Mouse (Mus musculus) thymus, postnatal 0 days (tissue): ENCODE measurements around the gene Mvk. TPM values are rescaled to one million over a fixed set of nuclear protein-coding genes. Genes with fewer than 3 reads are reported as not detected.

Experiments
- DNase-seq: peaks from one replicate; pipeline ENCODE4 v3.0.0-alpha.2; 2015; ENCODE audit warnings: low spot score
- polyA plus RNA-seq: library from polyadenylated mRNA; unstranded; fragments of >200 nt; fragmentation: Nextera tagmentation; extraction: Ambion mirVana; gene quantifications from 2 replicates; pipeline ENCODE4 v1.2.1, GENCODE M21; 2015

Mvk gene
- polyA plus RNA-seq: 23.0 and 23.6 TPM in 2 replicates

DNA sequence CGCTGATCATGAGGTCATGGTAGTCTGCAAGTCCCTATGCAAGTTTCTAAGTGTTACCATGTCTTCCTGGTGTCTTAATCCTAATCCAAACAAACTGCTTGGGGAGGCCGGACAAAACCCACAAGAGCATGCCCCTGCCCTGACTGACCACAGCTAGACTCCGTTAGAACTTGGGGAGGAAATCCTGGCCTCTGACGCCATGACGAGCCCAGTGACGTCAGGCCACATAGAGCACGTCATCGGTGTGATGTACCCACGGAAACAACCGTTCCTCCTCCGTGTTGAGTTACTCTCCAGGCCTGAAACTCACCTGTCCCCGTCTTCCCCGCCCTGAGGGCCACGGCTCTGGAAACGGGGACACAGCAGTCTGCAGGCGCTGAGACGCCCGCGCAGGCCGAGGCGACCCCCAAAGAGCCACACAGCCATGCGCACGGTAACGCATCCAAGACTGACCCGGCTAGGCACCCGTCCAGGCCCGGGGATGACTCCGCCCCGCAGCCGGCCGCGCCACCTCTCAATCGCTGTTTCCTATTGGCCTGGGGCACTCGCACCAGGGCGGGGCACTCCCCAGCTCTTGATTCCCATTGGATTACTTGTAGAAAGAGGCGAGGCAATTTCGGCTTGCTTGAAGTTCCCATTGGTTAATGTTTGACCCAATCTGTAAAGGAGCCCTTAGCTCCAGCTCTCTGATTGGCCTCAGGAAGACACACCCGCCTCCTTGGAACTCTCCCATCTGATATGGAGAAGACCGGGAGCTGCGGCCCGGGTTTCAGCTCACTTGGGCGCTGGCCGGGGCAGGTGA lies at the start of gene Mvk, which contains the start of gene Mmab:
Gene Mvk (plus strand): TSS at position 704 of the 802 bp plus-strand sequence.
Gene Mmab (minus strand): TSS at position 495 of the 802 bp plus-strand sequence.
- DNase-seq: peak; percentile 97

DNA sequence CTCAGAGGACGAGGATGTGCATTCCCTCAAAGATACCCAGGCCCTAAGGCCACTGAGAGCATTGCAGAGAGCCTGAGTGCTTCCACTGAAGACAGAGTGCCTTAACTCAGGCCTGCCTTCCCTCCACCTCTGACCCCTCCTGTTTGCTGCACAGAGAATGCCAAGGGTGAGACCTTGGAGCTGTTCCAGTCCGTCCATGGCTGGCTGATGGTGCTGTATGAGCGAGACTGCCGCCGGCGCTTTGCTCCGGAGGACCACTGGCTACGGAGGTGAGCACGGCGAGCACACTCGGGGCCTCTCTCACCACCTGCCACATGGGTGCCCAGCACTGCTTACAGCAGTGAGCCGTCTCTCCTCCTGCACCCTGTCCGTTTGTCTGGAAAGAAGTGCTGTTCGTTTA lies 37.5 kb upstream of the Mvk start:
- DNase-seq: no peak

DNA sequence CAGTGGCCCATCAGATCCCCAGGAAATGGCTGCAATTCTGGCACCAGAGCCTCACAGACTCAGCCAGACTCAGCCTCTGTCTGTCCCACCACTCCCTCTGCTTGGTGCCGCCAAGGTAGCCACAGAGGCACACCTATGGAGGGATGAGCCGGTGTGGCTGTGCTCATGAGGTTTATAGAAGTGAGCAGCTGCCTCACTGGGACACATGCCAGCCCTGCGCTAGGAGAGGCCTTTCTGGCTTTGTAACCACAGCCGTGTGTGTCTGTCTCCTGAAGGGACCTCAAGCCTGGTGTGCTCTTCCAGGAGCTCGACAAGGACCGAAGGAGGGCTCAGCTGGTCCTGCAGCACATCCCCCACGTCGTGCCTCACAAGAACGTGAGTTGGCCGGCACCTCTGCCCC lies 36.8 kb upstream of the Mvk start:
- DNase-seq: no peak

DNA sequence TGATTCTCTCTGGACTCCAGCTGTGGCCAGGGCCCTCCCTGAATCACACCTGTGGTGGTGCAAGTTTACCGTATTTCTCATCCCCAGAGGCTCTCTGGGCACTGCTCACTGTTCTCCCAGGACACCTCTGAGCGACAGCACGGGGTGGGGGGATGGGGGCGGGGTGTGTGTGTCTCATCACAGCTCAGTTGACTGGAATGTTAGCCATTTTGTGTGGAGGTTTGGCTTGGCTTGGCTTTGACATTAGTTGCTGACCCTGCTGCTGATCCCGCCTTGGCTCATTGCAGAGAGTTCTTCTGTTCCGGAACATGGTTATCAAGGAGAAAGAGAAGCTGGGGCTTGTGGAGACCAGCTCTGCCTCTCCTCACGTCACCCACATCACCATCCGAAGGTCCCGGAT lies 36.3 kb upstream of the Mvk start:
- DNase-seq: no peak

DNA sequence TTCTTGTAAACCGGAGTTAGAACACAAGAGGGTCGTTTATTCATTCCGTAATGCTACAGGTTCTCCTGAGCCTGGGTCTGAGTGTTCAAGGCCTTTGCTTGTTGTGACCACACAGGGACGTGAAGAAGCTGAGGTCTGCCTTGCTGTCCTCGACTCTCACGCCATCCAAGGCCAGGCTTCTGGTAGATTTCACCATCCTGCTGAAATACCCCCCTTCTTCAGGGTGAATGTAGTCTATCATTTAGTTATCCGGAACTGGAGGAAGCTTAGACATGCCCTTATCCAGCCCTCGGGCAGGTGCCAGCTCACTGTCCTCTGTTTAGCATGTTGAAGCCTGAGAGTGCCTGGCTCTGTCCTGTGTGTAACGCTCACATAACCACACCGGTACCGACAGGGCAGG lies 35.2 kb upstream of the Mvk start:
- no peak for DNase-seq

DNA sequence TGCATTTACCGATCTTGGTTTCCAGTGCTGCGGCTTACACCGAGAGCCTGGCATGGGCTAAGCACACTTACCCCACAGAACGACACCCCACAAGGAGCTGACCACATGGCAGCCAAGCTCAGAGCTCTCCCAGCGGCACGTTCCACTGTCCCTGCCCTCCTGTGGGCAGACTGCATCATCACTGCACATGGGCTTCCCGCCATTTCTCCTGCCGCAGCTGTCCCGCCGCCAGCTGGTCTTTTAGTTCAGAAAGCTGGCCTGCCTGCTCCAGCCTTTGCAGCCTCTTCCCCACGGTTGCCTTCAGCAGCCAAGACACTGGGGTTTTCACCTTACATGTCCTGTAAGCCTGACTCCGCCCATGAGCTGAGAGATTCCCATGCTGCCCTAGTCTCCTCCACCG lies 33.6 kb upstream of the Mvk start:
- no peak for DNase-seq

DNA sequence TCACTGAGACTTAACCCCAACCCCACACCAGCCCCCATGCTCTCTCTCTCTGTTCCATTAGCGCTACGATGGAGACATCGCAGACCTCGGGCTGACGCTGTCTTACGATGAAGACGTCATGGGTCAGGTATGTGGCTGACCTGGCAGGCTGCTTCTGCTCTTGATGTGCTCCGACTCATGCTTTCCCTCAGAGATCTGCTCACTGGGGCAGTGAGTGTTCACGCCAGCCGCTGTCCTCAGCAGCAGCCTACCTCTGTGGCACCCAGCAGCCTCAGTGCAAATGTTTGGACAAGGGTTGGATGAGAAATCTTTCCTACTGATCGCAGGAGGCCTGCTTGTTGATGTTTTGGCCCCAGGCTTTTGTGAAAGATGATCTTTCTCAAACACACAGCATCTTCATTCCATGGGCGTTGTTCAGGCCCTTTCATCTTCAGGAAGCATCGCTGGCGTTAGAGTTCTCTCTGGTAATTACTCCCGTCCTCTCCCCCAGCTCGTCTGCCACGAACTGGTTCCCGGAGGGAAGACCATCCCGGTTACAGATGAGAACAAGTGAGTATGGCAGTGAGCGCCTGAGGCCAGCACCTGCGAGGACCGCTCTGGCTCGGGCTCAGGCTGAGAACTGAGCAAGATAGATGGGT lies 31.6 kb upstream of the Mvk start:
- DNase-seq: no peak

DNA sequence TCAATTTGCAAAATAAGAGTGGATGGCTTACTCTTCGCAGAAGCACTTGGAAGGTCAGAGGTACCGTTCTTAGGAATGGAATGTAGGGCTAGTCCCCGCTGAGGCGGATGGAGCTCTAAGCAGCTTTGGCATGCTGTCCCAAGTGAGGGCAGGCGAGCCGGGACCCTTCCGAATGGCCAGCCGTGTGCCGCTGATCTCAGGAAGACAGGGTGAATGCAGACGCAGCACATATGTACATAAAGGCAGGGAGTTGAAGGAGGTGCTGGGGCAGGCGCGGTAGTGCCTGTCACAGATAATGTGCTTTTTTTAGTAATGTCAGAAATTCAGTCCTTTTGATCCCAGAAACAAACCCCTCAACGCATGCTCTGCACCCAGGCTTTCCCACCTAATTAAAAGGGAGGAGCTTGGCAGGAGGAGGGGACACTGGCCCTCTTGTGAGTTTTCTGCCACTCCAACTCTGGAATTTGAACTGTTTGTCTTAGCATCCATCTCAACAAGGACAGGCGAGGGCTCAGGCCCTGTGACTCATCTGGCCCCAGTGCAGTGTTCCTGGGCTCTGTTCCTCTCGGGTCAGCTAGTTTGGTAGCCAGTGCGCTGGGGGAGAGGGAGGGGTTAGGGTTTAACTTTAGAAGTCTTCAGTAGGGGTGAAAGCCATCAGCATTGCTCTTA lies 30.9 kb upstream of the Mvk start:
- DNase-seq: no peak

DNA sequence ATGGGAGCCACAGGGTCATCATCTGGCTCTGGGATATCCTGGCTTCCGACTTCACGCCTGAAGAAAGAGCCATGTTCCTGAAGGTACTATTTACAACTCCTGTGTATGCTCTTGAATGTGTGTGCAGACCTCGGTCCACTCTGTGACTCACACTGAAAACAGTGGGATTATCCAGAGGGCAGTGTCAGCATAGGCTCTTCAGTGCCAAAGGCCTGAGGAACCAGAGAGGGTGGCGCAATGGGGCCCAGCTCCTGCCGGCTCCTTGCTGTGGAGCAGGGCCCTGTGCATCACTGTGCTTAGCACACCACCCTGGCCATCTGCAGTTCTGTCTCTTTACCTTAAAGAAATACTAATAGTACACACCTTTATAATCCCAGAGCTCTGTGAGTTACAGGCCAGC lies 28.5 kb upstream of the Mvk start:
- DNase-seq: no peak

DNA sequence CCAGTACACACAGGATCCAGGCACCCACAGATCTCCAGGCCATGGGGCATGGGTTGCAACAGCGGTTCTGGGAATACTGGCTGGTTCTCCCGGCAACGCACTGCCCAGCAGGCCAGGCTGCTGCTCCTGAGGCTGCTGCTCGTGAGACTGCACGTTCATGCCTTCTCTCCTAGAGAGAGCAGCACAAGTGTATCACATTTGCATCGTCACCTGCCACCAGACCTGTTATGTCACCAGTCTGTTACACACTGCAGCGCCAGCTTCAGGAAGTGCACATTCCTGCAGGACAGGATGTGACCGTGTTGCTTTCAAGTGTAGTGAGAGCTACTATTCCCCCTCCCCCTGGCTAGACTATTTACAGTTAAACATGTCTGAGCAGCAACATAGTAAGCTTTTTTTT lies 27.2 kb upstream of the Mvk start:
- no peak for DNase-seq

DNA sequence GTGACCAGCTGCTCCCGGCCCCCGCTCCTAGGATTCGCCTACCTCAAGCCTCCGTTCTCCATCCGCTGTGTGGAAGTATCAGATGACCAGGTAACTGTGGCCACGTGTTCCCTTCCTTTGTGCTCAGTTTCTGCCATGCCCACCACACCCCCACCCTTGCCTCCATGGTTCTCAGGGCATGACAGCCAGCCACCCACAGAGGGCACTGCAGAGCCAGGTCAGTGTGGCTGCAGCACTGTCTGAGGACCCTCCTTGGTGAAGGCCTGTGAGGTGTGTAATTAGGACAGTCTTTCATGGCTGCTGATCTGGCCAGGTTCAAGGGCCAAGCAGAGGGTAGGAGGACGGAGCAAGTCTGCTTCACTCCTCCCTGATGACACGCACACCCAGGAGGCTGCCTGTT lies 25.5 kb upstream of the Mvk start:
- DNase-seq: no peak

DNA sequence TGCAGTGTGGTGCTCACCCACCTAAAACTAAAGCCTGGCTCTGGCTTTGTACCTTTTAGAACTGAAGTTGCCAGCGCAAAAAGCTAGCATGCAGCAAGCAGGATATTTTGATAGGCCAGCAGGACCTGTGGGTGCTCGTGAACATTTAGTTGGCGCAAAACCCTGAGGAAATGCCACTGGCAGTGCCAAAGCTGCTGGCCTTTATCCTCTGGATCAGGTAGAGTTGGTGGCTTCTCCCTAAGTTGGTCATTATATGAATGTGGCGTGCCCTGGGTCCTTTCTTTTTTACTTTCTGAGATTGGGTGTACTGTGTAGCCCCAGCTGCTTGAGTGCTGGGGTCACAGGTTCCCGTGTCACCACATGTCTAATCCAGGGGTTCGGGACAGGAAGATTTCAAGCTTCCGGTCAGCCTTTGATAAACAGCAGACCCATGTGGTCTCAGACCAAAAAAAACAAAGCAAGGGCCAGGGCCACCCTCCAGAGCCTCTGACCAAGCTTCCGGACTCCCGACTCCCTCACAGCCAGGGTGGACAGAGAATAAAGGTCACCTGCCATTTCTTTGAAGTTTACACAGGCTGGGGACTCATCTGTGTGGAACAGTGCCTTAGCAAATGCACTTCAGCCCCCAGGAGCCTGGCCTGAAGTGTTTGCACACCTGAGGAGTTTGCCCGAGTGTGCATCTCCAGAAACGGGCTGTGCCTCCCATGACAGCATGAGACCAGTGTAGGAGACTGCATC lies 22.3 kb upstream of the Mvk start:
- DNase-seq: no peak

DNA sequence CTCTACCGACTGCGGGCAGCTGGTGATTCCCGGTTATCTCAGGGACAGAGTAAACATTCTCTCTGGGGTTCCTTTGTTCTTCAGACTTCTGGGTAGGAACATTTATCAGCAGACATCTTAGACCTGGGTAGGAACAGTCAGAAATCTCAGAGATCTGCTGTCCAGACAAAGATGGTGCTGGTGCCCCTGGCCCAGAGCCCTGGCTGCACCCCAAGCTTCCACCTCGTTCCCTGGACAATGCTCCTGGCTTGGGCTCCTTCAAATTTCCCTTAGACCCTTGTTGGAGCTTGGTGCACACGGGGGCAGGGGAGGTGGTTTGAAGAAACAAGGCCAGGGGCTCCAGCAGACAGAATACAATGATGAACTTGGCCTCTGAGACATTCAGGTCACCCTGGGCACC lies 21.5 kb upstream of the Mvk start:
- no peak for DNase-seq

DNA sequence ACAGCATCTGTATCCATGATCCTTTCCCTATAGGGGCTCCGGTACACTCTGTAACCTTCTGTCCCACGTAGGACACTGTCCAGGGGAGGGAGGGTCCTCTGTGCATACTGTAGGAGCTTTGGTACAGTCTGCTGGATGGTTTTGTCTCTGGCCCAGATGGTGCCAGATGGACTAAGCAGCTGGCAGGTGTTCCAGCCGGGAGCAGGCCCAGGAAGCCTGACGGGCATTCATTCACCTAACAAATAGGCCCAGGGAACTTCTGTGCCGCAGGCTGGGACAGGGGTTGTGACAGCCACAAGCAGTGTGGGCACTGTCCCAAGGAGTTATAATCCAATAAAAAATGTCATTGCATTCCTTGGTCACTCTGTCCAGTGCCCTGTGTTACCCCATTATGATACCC lies 20.1 kb upstream of the Mvk start:
- DNase-seq: no peak

DNA sequence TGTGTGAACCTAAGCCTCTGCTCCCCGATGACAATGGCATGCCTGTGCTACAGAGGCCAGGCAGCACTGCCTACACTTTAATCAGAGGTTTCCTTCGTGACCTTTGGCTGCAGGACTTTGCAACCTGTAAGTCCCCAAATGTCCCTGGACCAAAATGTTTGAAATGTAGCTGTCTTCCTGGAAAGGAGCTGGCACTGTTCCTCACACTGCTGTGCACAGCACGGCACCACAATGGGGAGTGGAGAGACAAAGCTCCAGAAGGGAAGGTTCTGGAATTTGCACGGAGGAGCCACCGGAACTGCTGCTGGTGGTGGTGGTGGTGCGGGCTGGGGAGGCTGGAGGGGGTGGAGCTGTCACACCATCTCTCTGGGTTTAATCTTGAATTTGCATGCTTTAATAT lies 17.3 kb upstream of the Mvk start:
- DNase-seq: no peak

DNA sequence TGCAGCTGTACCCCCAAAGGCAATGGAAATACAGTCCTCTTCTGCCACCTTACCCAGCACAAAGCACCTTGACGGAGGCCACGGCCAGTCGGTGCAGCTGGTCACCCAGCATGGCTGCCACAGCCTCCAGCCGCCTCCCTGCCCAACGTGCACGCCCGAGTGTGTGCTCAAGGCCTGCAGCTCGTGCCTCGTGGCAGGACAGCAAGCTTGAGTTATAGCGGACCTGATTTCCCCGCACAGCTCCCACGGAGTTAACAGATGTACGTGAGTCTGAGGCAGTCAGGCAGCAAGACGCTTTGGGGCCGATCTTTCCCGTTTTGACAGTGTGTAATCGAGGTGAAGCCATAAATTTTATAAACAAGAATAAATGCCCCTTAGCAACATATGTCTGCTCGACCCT lies 15.4 kb upstream of the Mvk start:
- no peak for DNase-seq

DNA sequence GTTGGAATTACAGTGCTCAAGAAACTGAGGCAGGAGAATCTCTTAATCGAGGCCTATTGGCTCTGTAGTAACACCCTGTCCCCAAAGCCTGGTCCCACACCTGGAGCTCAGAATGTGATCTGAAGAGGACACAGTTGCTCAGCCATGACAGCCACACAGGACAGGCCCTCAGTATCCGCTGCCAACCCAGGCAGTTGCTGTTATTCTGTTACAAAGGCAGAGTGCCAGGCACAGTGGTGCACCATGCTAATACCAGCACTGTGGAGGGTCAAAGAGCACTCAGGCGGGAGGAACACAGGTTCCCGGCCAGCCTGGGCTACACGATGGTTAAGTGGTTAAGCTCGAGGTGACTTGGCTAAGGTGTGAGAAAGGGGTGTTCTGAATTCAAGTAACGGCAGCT lies 14.3 kb upstream of the Mvk start:
- DNase-seq: no peak

DNA sequence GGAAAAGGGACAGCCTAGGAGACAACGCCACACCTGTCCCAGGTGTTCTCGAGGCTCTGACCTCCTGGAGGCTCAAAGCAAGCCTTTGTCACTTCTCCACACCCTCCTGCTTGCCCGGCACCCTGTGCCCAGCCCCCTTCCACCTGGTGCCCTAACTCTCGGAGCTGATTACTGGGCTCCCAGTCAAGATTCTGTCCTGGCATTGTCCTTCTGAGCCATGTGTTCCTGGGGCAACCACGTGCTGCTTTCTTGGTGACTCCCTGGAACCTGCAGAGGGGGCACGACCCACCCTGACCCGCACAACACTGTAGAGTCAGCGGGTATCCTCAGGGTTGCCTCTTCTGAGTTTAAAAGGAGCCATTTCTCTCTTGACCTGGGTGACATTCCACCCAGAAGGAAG lies 9.7 kb upstream of the Mvk start:
- DNase-seq: no peak

DNA sequence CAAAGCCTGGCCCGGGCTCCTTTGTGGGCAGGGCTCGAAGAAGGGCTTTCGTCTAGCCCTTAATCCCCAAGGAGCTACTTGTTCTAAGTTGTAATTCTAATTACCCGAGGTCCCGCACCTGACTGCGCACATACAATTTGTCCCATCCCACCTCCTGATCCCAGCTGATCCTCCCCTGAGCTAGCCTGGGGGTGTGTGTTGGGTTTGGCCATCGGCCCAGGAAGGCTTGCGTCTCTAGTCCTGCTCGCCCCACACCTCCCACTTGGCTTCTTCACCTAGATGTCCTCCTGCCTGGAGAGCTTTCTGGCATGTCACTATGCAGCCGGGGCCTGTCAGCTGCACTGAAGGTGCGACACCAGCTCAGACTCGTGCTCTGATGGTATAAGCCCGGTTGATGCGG lies 8.5 kb upstream of the Mvk start:
- no peak for DNase-seq

DNA sequence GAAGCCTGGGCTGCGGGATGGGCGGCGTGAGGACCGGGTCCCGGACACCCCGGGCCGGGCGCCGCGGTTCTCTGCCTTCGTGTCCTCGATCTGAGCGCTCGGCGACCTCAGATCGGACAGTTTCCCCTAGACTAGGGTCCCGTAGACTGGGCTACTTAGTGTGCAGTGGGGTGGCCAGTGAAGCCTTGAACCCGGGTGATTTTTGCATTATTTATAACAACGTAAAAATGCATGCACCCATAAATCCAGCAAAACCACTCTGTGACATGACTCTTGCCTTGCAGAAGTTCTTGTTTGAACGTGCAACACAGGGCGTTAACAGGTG lies 261 bp downstream of the Mvk start:
- no peak for DNase-seq

DNA sequence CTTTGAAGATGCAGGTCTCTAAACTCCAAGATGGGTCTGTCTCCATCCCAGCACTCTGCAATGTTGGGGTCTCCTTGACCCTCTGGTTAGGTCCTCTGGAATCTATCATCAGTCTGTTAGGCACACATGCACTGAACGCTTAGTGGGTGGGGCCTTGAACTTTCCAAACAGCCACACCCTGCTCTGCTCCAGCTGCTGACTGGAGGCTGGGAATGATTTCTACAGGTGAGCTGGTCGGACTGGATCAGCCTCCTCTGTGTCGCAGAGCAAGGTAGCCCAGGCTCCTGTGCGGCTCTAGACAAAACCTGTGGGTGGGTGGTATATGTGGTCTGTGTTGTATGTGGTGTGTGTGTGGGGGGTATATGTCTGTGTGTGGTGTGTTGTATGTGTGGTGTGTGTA lies 4.9 kb downstream of the Mvk start:
- no peak for DNase-seq

DNA sequence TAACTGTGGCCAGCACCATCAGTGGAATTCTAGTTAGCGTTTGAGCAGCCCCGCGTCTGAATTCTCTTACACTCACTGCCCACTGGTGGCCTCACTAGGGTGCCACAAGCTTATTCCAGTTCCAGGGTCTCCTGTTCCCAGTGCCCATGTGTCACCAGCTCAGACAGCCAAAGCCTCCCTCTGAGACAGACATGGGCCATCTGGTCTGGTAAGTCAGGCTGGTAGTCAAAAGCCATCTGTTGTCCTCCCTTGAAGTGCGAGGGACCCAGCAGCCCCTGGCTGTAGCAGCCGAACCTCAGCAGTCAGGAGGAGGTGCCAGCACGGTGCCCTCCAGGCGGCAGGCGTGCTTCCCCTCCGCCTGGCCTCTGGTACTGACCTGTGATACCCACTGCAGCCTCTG lies 12.2 kb downstream of the Mvk start:
- DNase-seq: no peak
